Mouse (Mus musculus): ENCODE measurements around the gene Spats1. TPM values are rescaled to one million over a fixed set of nuclear protein-coding genes. Genes with fewer than 3 reads are reported as not detected.
A peak's percentile ranks its signal among the peaks of the same experiment; 100 is the strongest.

The Spats1 gene
- polyA plus RNA-seq, 1 experiment from 2014 or later, result 0.86 TPM

- Histone ChIP-seq H3K36me3 (no peaks in the 10 kb centered on the region), H3K27ac (no peak overlapping the region), H3K9ac (no peak overlapping the region), H3K27me3 (peaks cover 3% of the 10 kb centered on the region; the same call in 1 of the 2 replicates), H3K9me3 (no peaks in the 10 kb centered on the region), H3K4me1 (0 out of 2 replicates have a peak, but pooled peaks cover 2% of the 10 kb centered on the region), H3K4me3 (no peak overlapping the region), H3K4me2 (no peak overlapping the region)
- WGBS, result 86% methylated on average over 23 of the region's 23 CpGs
- no peak for ATAC-seq (ENCODE audit: insufficient number of reproducible peaks, insufficient read depth, low FRiP score, low TSS enrichment, low read depth)
These were observed 13.4 kb upstream of the Spats1 start for GRCm38 (mm10) chr17:45488321-45489254.

- 13% methylated on average over 5 of the region's 5 CpGs for WGBS
- ATAC-seq (ENCODE audit: insufficient number of reproducible peaks, insufficient read depth, low FRiP score, low TSS enrichment, low read depth), result no peak
- no peak overlapping the region for H3K27ac ChIP-seq
These were observed 12.0 kb upstream of the Spats1 start for GRCm38 (mm10) chr17:45487216-45487615.

GRCm38 (mm10) chr17:45485581-45485980, 10.4 kb upstream of the Spats1 start:
- no peaks in the 10 kb centered on the region for H3K4me1 ChIP-seq
- no peaks in the 10 kb centered on the region for H3K36me3 ChIP-seq
- H3K9ac ChIP-seq, result no peak overlapping the region
- 86% methylated on average over 7 of the region's 7 CpGs for WGBS
- H3K27ac ChIP-seq, result no peak overlapping the region
- H3K4me3 ChIP-seq, result no peak overlapping the region
- no peaks in the 10 kb centered on the region for H3K27me3 ChIP-seq
- ATAC-seq (ENCODE audit: insufficient number of reproducible peaks, insufficient read depth, low FRiP score, low TSS enrichment, low read depth), result no peak
- H3K9me3 ChIP-seq, result no peaks in the 10 kb centered on the region; the same call in 1 of the 2 replicates
- no peak overlapping the region for H3K4me2 ChIP-seq

More at GRCm38 (mm10) chr17:45487216-45487615, 12.0 kb upstream of the Spats1 start:
- Histone ChIP-seq H3K9ac (no peak overlapping the region), H3K27me3 (no peaks in the 10 kb centered on the region), H3K9me3 (no peaks in the 10 kb centered on the region), H3K4me3 (no peak overlapping the region), H3K36me3 (no peaks in the 10 kb centered on the region), H3K4me1 (no peaks in the 10 kb centered on the region), H3K4me2 (no peak overlapping the region)

GRCm38 (mm10) chr17:45480429-45480828, 5.2 kb upstream of the Spats1 start:
- H3K36me3 ChIP-seq, result no peaks in the 10 kb centered on the region
- H3K9ac ChIP-seq, result no peak overlapping the region
- no peak for ATAC-seq (ENCODE audit: insufficient number of reproducible peaks, insufficient read depth, low FRiP score, low TSS enrichment, low read depth)
- H3K27me3 ChIP-seq, result peaks cover 24% of the 10 kb centered on the region
- H3K9me3 ChIP-seq, result no peaks in the 10 kb centered on the region; the same call in 1 of the 2 replicates
- WGBS, result 30% methylated on average over 2 of the region's 2 CpGs
- H3K4me2 ChIP-seq, result no peak overlapping the region
- H3K4me1 ChIP-seq, result no peaks in the 10 kb centered on the region
- no peak overlapping the region for H3K4me3 ChIP-seq
- H3K27ac ChIP-seq, result no peak overlapping the region

- H3K27ac ChIP-seq, result no peak overlapping the region
- H3K4me3 ChIP-seq, result no peak overlapping the region
- 17% methylated on average over 12 of the region's 12 CpGs for WGBS
- H3K9ac ChIP-seq, result no peak overlapping the region
- peaks cover 44% of the 10 kb centered on the region for H3K27me3 ChIP-seq
- no peak overlapping the region for H3K4me2 ChIP-seq
- H3K4me1 ChIP-seq, result peaks cover 10% of the 10 kb centered on the region; the same call in 1 of the 2 replicates
- H3K36me3 ChIP-seq, result no peaks in the 10 kb centered on the region
- H3K9me3 ChIP-seq, result no peaks in the 10 kb centered on the region; the same call in 1 of the 2 replicates
- ATAC-seq (ENCODE audit: insufficient number of reproducible peaks, insufficient read depth, low FRiP score, low TSS enrichment, low read depth), result no peak
These were observed 3.1 kb upstream of the Spats1 start for GRCm38 (mm10) chr17:45478234-45478825.

- Histone ChIP-seq H3K36me3 (no peaks in the 10 kb centered on the region), H3K9me3 (no peaks in the 10 kb centered on the region), H3K27ac (no peak overlapping the region), H3K27me3 (peaks cover 47% of the 10 kb centered on the region), H3K4me2 (peak overlapping the region; percentile 70), H3K4me3 (peak overlapping the region; percentile 46), H3K9ac (peak overlapping the region; percentile 61), H3K4me1 (peaks cover 10% of the 10 kb centered on the region; the same call in 1 of the 2 replicates)
- WGBS, result 73% methylated on average over 8 of the region's 8 CpGs
- ATAC-seq (ENCODE audit: insufficient number of reproducible peaks, insufficient read depth, low FRiP score, low TSS enrichment, low read depth), result no peak
These were observed 1.1 kb downstream of the Spats1 start for GRCm38 (mm10) chr17:45474146-45474545.

- Histone ChIP-seq H3K27ac (no peak overlapping the region), H3K36me3 (no peaks in the 10 kb centered on the region), H3K27me3 (peaks cover 47% of the 10 kb centered on the region), H3K9me3 (no peaks in the 10 kb centered on the region), H3K9ac (no peak overlapping the region), H3K4me1 (peaks cover 10% of the 10 kb centered on the region; the same call in 1 of the 2 replicates), H3K4me2 (no peak overlapping the region), H3K4me3 (no peak overlapping the region)
- 71% methylated on average over 6 of the region's 6 CpGs for WGBS
- no peak for ATAC-seq (ENCODE audit: insufficient number of reproducible peaks, insufficient read depth, low FRiP score, low TSS enrichment, low read depth)
These were observed 1.5 kb downstream of the Spats1 start for GRCm38 (mm10) chr17:45473667-45474066.

GRCm38 (mm10) chr17:45470726-45471125, 4.5 kb downstream of the Spats1 start:
- Histone ChIP-seq H3K9ac (no peak overlapping the region), H3K36me3 (no peaks in the 10 kb centered on the region), H3K9me3 (0 out of 2 replicates have a peak, but pooled peaks cover 4% of the 10 kb centered on the region), H3K4me2 (no peak overlapping the region), H3K4me1 (peaks cover 10% of the 10 kb centered on the region; the same call in 1 of the 2 replicates), H3K4me3 (no peak overlapping the region), H3K27ac (no peak overlapping the region), H3K27me3 (peaks cover 24% of the 10 kb centered on the region)
- no peak for ATAC-seq (ENCODE audit: insufficient number of reproducible peaks, insufficient read depth, low FRiP score, low TSS enrichment, low read depth)
- WGBS, result 82% methylated on average over 7 of the region's 7 CpGs

- ATAC-seq (ENCODE audit: insufficient number of reproducible peaks, insufficient read depth, low FRiP score, low TSS enrichment, low read depth), result no peak
- Histone ChIP-seq H3K4me2 (no peak overlapping the region), H3K4me3 (no peak overlapping the region), H3K9ac (no peak overlapping the region), H3K27ac (no peak overlapping the region), H3K9me3 (0 out of 2 replicates have a peak, but pooled peaks cover 4% of the 10 kb centered on the region), H3K4me1 (no peaks in the 10 kb centered on the region), H3K36me3 (no peaks in the 10 kb centered on the region), H3K27me3 (peaks cover 3% of the 10 kb centered on the region; the same call in 1 of the 2 replicates)
- WGBS, result 78% methylated on average over 5 of the region's 5 CpGs
These were observed 6.9 kb downstream of the Spats1 start for GRCm38 (mm10) chr17:45468302-45468701.

- H3K27ac ChIP-seq, result no peak overlapping the region
- H3K9me3 ChIP-seq, result 0 out of 2 replicates have a peak, but pooled peaks cover 4% of the 10 kb centered on the region
- no peaks in the 10 kb centered on the region for H3K4me1 ChIP-seq
- no peaks in the 10 kb centered on the region for H3K36me3 ChIP-seq
- H3K9ac ChIP-seq, result no peak overlapping the region
- H3K4me3 ChIP-seq, result no peak overlapping the region
- H3K4me2 ChIP-seq, result no peak overlapping the region
- 62% methylated on average over 2 of the region's 2 CpGs for WGBS
- no peak for ATAC-seq (ENCODE audit: insufficient number of reproducible peaks, insufficient read depth, low FRiP score, low TSS enrichment, low read depth)
- H3K27me3 ChIP-seq, result no peaks in the 10 kb centered on the region
These were observed 8.5 kb downstream of the Spats1 start for GRCm38 (mm10) chr17:45466701-45467100.

GRCm38 (mm10) chr17:45464255-45464654, 11.0 kb downstream of the Spats1 start:
- no peaks in the 10 kb centered on the region for H3K27me3 ChIP-seq
- 0 out of 2 replicates have a peak, but pooled peaks cover 4% of the 10 kb centered on the region for H3K9me3 ChIP-seq
- no peak for ATAC-seq (ENCODE audit: insufficient number of reproducible peaks, insufficient read depth, low FRiP score, low TSS enrichment, low read depth)
- H3K9ac ChIP-seq, result no peak overlapping the region
- H3K36me3 ChIP-seq, result no peaks in the 10 kb centered on the region
- H3K4me1 ChIP-seq, result no peaks in the 10 kb centered on the region
- H3K4me3 ChIP-seq, result no peak overlapping the region
- WGBS, result 84% methylated on average over 9 of the region's 9 CpGs
- no peak overlapping the region for H3K4me2 ChIP-seq
- H3K27ac ChIP-seq, result no peak overlapping the region

Measured in embryonic facial prominence, embryonic 13.5 days (tissue).